Mouse (Mus musculus) neural tube, embryonic 11.5 days (tissue): ENCODE measurements around the gene Cars. TPM values are rescaled to one million over a fixed set of nuclear protein-coding genes. Genes with fewer than 3 reads are reported as not detected.

ENCODE experiments used
- ATAC-seq: fragments of 200-750 bp; cut with Nextera tagmentation; 2 replicates; pipeline ENCODE4 v1.8.0; 2017; ENCODE audit warnings: moderate number of reproducible peaks, mild to moderate bottlenecking, moderate TSS enrichment, moderate library complexity; ENCODE audit not compliant: insufficient read depth, low FRiP score, low TSS enrichment
- DNase-seq: peaks from one replicate; pipeline ENCODE4 v3.0.0-alpha.2; 2015; ENCODE audit warnings: low spot score
- H3K27ac ChIP-seq: fragments of 300-500 bp; sonication (generic); 2 replicates; pipeline ENCODE4 v1.5.1; 2014; ENCODE audit warnings: low read depth, mild to moderate bottlenecking, low read length
- H3K27me3 ChIP-seq: fragments of 300-500 bp; sonication (generic); 2 replicates; pipeline ENCODE4 v1.6.1; 2014; ENCODE audit warnings: mild to moderate bottlenecking, low read length, mixed read lengths; ENCODE audit not compliant: control insufficient read depth, insufficient read depth
- H3K36me3 ChIP-seq: fragments of 300-500 bp; sonication (generic); 2 replicates; pipeline ENCODE4 v1.6.1; 2014; ENCODE audit warnings: mild to moderate bottlenecking, low read length, moderate library complexity, mixed read lengths; ENCODE audit not compliant: control insufficient read depth, insufficient read depth
- H3K4me1 ChIP-seq: fragments of 300-500 bp; sonication (generic); 2 replicates; pipeline ENCODE4 v1.6.1; 2014; ENCODE audit warnings: low read length, mixed read lengths; ENCODE audit not compliant: control insufficient read depth, insufficient read depth
- H3K4me2 ChIP-seq: fragments of 300-500 bp; sonication (generic); 2 replicates; pipeline ENCODE4 v1.6.1; 2014; ENCODE audit warnings: low read depth, mild to moderate bottlenecking, moderate library complexity
- H3K4me3 ChIP-seq: fragments of 300-500 bp; sonication (generic); 2 replicates; pipeline ENCODE4 v1.5.1; 2014; ENCODE audit warnings: low read depth, low read length
- H3K9ac ChIP-seq: fragments of 300-500 bp; sonication (generic); 2 replicates; pipeline ENCODE4 v1.6.1; 2014; ENCODE audit warnings: mild to moderate bottlenecking, low read length
- H3K9me3 ChIP-seq: fragments of 300-500 bp; sonication (generic); 2 replicates; pipeline ENCODE4 v1.6.1; 2016; ENCODE audit warnings: low read length; ENCODE audit not compliant: control insufficient read depth
- WGBS: fragments of 180-500 bp; shearing (Covaris S2); extraction: QIAGEN DNeasy Blood & Tissue Kit; methylation state at CpG from one replicate; pipeline ENCODE4 v1.1.7; 2014; 5-methylcytosine and 5-hydroxymethylcytosine counted together
- microRNA-seq: library from miRNA; unstranded; fragments of <30 nt; microRNA quantifications from one replicate; pipeline ENCODE4, GENCODE M21; 2016
- polyA plus RNA-seq: library from polyadenylated mRNA; unstranded; fragments of >200 nt; fragmentation: Nextera tagmentation; extraction: Ambion mirVana; gene quantifications from 2 replicates; pipeline ENCODE4 v1.2.1, GENCODE M21; 2014

Gene Cars
- polyA plus RNA-seq, 1 experiment from 2014 or later, result 68.5 TPM

- no peak for DNase-seq
- Histone ChIP-seq H3K36me3 (peaks cover 12% of the 10 kb centered on the region), H3K27me3 (no peaks in the 10 kb centered on the region)
Measured at GRCm38 (mm10) chr7:143511335-143511712, 88.6 kb downstream of the Cars start.

GRCm38 (mm10) chr7:143510593-143511334 is 89.1 kb downstream of the Cars start:
- ATAC-seq, result no peak

More at GRCm38 (mm10) chr7:143511335-143511712, 88.6 kb downstream of the Cars start:
- H3K4me1 ChIP-seq, result no peaks in the 10 kb centered on the region
- no peak overlapping the region for H3K4me3 ChIP-seq
- H3K9me3 ChIP-seq, result no peaks in the 10 kb centered on the region; the same call in 1 of the 2 replicates
- no peak for ATAC-seq
- H3K4me2 ChIP-seq, result no peak overlapping the region
- no peak overlapping the region for H3K27ac ChIP-seq
- no peak overlapping the region for H3K9ac ChIP-seq

GRCm38 (mm10) chr7:143509566-143509965 is 90.3 kb downstream of the Cars start:
- H3K36me3 ChIP-seq, result peaks cover 4% of the 10 kb centered on the region
- H3K9ac ChIP-seq, result no peak overlapping the region
- H3K27ac ChIP-seq, result no peak overlapping the region
- H3K9me3 ChIP-seq, result no peaks in the 10 kb centered on the region; the same call in 1 of the 2 replicates
- no peaks in the 10 kb centered on the region for H3K4me1 ChIP-seq
- no peak overlapping the region for H3K4me3 ChIP-seq
- 74% methylated on average over 1 of the region's 1 CpGs for WGBS
- ATAC-seq (no peak), DNase-seq (no peak)
- H3K27me3 ChIP-seq, result 0 out of 2 replicates have a peak, but pooled peaks cover 3% of the 10 kb centered on the region
- no peak overlapping the region for H3K4me2 ChIP-seq

More at GRCm38 (mm10) chr7:143510593-143511334, 89.1 kb downstream of the Cars start:
- Histone ChIP-seq H3K27ac (no peak overlapping the region), H3K4me1 (no peaks in the 10 kb centered on the region), H3K27me3 (no peaks in the 10 kb centered on the region), H3K36me3 (peaks cover 12% of the 10 kb centered on the region), H3K9ac (no peak overlapping the region), H3K4me2 (no peak overlapping the region), H3K9me3 (no peaks in the 10 kb centered on the region; the same call in 1 of the 2 replicates), H3K4me3 (no peak overlapping the region)
- no peak for DNase-seq
- WGBS, result 85% methylated on average over 3 of the region's 3 CpGs

Small RNA genes within 50 kb of the gene (microRNA-seq; reads per million reads assigned to microRNA genes)
- not detected for gene Mir7064

Other genes starting within 250 kb of the Cars start
- gene Cdkn1c, start 139.0 kb downstream of the Cars start, polyA plus RNA-seq, result 1,204 and 1,311 TPM in 2 replicates
- 0.64 TPM in 1 of 2 replicates, not detected in the other for gene Slc22a18, start 126.4 kb downstream of the Cars start, polyA plus RNA-seq
- gene Phlda2, start 96.9 kb downstream of the Cars start, polyA plus RNA-seq, result 0.85 and 1.4 TPM in 2 replicates
- 178 and 198 TPM in 2 replicates for gene Nap1l4, start 51.0 kb downstream of the Cars start, polyA plus RNA-seq
- gene Tnfrsf26, start 28.6 kb upstream of the Cars start, polyA plus RNA-seq, result 0.27 and 0.35 TPM in 2 replicates
- 9.0 and 10.6 TPM in 2 replicates for gene Tnfrsf22, start 49.6 kb upstream of the Cars start, polyA plus RNA-seq
- 0.20 and 0.68 TPM in 2 replicates for gene Tnfrsf23, start 85.8 kb upstream of the Cars start, polyA plus RNA-seq
- gene Osbpl5, start 156.9 kb upstream of the Cars start, polyA plus RNA-seq, result 15.8 and 18.9 TPM in 2 replicates
- not detected in 2 replicates for gene Mrgprg, start 166.9 kb upstream of the Cars start, polyA plus RNA-seq
- 2.8 and 4.4 TPM in 2 replicates for gene Mrgpre, start 184.4 kb upstream of the Cars start, polyA plus RNA-seq
- 8.7 and 8.9 TPM in 2 replicates for gene Nadsyn1, start 222.8 kb upstream of the Cars start, polyA plus RNA-seq
- gene Dhcr7, start 223.1 kb upstream of the Cars start, polyA plus RNA-seq, result 70.1 and 86.1 TPM in 2 replicates